Mouse (Mus musculus): Measurements from ENCODE around the gene Spata16. TPM values are rescaled to one million over a fixed set of nuclear protein-coding genes. Genes with fewer than 3 reads are reported as not detected.
A peak's percentile ranks its signal among the peaks of the same experiment; 100 is the strongest.
"Not testable (repeated sequence)": the region's sequence is repeated elsewhere in the genome, so short reads cannot be mapped to it uniquely, and the experiment has no call there.

Gene Spata16
- total RNA-seq (2021): not detected
- long read RNA-seq: 0 reads

DNA sequence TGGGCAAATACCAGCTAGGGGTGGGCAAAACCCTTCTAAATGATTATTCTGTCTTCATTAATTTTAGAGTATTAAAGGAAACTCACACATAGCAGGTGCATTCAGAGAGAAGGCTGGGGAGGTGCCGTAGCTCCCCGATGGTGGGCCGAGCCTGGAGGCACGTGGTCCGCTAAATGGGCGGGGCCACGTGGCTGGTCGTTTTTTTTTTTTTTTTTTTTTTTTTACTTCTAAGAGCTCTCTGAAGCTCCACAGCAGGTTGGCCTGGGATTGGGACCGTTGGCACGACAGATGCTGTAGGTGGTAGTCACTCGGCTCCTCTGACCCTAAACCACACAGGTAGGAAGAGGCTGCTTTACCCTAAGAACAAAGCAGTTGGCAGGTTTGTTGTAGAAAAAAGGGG lies at the start of gene Spata16:
TSS of gene Spata16 (plus strand) at position 219 of the 400 bp plus-strand sequence.
- no peak for DNase-seq (ENCODE audit: low spot score in 2 of 2)

DNA sequence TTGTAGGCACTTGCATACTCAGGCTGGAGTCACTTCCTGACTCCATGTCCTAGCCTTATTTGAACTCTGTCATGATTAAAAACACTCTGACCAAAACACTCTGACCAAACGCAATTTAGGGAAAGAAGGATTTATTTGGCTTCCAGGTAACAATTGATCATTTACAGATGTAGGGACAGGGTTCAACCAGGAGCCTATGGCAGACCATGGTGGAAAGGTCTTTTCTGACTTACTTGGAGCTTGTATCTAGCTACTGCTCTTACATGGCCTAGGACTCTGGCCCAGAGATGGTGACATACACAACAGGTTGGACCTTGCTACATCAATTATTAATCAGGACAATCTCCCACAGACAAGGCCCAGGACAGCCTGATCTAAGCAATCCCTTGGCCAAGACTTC lies 32.6 kb upstream of the Spata16 start:
- DNase-seq (ENCODE audit: low spot score in 2 of 2): no peak

DNA sequence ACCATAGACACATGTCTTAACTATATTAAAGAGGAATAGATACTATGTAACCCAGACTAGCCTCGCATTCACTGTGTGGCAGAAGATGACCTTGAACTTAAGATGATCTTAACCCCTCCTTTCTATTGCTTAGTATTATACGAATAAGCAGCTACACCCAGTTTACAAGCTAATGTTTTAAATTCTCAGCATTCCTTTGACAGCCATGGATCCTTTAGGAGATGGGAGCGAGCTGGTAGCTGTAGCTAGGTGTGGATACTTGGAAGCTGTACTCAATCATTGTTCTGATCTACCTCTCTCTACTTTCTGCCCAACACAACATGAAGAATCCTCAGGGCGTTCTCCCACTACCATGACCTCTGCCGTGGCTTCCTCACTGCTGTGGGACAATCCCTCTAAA lies 28.9 kb upstream of the Spata16 start:
- no peak for DNase-seq (ENCODE audit: low spot score in 2 of 2)

DNA sequence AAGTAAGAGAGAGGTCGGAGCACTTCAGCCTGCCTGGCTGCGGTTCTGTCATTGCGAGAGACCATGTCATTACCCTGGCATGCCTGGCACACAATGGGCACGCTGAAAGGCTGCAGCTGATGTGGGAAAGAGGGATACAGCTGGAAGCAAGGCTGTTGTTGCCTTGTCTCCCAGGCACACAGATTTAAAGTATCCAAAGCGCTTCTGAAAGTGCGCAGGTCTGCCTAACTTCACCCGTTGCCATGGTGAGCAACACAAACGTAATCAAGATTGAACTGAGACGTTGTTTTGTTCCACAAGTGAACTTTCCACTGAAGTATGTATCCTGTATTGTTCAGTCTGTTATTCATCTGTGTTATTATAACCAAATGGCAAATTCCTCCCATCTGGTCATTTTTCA lies 1.8 kb downstream of the Spata16 start:
- DNase-seq (ENCODE audit: low spot score in 2 of 2): peak; percentile 23 to 52

DNA sequence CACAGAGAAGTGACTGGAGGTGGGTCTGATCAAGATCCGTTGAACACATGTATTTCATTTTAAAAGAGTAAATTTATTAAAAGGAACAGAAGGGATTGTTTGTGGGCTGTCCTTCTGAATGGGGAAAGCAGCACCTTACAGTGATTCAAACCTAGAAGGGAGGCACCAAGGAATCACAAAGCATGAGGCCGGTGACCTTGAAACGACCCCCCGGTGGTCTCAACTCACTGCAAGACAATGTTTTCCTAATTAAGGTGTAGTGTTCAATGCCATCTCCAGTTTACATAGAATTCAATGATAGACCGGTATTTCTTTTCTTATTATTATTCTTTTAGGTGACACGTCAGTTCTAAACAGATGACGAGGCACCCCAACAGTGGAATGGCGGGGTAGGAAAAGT lies 2.4 kb downstream of the Spata16 start:
- DNase-seq (ENCODE audit: low spot score in 2 of 2): peak in 1 of 2 experiments; percentile 11

DNA sequence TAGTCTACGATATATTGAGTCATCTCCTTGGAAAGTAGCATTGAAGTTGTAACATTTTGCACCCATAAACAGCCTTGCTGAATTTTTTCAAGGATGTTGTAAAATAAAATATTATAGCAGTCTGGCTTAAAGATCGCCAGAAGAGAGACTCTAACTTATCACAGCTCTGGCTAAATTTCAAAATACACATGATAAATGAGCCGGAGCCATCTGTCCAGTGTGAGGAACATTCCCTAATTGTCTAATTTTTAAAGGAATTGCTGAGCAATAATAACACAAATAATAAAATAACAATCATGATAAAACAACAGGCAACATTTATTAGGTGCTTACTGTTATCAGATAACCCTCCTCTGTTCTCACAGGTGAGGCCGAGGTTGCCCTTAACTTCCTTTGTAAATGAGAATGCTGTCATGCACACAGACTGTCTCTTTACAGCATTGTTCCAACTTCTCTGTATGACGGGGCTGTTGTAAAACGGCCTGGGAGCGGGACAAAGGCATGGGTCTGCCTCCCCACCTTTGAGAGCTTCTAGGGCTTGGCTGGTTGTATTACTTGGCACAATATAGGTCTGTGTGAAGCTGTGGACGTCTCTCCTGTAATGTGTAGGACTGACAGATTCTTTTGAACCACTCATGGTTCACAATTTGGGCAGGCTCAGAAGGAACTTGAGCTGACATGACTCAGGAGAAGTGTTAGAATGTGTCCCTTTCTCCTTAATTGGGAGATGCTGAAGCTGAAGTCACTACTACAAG lies 3.1 kb downstream of the Spata16 start:
- peak; percentile 17 to 50 for DNase-seq (ENCODE audit: low spot score in 2 of 2)

DNA sequence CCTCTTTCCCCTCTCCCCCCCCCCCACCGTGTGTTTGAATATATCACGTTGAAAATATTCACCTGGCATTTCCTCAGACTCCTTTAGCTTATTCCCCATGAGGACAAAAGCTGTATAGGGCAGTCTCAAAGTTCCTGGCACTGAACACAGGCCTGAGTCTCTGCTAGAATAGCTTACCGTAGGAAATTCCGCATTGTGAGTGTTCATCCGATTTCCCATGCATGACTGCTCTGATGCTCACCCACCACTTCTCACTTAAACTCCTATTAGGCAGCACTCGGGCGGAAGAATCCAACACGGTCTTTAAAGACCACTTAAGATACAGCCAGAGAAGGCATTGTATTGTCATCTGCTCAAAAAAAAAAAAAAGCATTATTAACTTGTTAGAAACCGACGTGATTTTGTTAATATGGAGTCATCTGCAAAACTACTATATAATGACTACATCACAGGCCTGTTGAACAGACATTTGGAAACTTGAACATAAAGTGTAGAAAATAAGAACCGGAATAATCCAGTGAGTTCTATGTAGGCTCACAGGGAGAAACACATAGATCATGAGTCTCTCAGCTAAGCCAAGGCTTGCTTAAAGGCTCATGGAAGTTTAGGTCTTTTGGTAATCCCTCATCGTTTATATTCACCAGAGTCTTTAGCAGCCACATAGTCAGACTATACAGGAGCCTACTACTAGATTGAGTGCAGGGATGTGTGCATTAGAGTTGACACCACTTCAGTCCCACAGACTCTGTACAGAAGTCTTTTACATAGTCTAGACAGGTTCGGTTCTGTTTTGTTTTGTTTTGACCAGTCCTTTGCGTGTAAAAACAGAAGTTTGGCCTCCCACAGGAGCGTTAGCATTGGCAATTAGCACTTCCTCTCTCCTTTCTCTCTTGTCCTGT lies 4.2 kb downstream of the Spata16 start:
- DNase-seq (ENCODE audit: low spot score in 2 of 2): no peak

DNA sequence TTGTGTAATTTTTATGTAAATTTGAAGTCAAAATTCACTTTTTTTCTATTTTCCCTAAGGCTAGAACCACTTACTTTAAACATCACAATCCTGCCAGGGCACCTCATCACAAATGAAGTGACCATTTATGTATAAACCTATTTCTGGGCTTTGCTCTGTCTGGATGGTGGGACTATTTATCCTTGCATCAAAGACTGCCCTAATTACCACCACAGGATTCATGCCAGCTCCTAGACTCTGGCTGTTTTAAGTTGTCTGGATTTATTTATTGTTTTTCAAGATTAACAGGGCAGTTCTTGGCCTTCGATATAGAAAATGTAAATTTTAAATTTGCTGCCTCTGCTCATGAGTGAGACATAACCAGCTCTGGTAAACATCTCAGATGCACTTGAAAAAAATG lies 6.7 kb downstream of the Spata16 start:
- no peak for DNase-seq (ENCODE audit: low spot score in 2 of 2)

DNA sequence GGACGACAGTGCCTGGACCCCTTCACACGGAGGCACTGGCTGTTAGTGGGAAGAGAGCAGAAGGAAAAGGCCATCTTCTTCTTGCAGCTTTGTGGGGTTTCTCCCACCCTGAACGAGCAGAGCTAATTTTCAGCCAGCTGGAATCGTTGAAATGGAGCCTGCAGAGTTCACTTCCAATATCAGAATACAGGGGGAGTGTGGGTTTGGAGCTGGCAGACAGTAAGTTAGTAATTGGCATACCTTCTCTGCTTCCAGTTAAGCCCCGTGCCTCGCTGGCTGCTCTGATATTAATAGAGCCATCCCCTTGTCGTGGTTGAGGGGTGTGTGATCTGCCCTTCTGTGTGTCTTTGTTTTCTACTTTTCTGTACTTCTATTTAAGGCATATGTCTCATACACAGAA lies 9.4 kb downstream of the Spata16 start:
- peak; percentile 16 to 65 for DNase-seq (ENCODE audit: low spot score in 2 of 2)

DNA sequence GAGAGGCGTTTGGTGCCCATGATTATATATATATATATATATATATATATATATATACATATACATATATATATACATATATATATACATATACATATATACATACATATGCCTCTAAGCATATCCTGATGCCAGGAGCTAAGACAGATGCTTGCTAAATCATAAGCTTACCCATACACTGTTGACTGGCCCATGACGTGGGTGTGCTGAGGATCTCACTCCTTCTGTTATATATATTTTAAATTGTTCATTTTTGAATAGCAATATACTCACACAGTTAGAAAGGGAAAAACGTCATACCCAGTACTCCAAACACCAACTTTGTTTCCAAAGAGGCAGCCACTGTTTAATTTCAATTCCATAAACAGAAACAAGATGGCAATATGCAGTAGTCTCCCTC lies 48.4 kb downstream of the Spata16 start:
- no peak for DNase-seq (ENCODE audit: low spot score in 2 of 2)

DNA sequence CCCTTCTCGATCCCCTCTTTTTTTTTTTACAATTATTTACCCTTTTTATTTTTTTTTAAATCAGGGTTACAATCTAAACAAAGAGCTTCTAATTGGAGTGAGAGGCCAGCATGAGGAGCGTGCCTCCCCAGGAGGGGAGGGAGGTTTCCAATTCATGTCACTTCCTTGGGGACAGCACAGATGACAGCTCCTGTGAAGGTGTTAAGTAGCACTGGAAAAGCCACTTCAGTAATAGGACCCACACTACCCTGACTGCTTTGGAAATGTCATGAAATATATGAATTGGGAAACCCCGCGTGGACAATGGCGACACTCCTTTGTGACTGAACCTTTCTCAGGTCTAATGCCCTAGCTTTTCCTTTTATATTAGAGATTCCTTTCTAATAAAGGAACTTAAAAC lies 72.1 kb downstream of the Spata16 start:
- DNase-seq (ENCODE audit: low spot score in 2 of 2): not testable (repeated sequence)

DNA sequence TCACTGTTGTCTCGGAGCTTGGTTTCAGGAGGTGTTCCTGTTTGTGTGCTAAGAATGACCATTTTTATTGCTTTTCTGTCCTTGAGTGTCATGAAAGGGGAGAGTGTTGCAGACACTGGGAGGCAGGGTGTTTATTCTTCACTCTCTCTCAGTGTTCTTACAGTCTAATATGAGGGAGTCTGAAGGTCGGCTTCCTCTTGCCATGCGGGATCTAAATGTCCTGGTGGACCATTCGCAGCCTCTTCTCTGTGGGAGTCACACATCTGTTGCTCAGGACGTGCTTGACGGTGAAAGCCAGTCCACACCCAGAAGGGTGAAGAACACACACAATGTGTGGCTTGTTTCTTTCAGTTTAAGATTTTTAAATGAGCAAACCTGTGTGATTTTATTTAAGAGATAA lies 90.1 kb downstream of the Spata16 start:
- DNase-seq (ENCODE audit: low spot score in 2 of 2): no peak

DNA sequence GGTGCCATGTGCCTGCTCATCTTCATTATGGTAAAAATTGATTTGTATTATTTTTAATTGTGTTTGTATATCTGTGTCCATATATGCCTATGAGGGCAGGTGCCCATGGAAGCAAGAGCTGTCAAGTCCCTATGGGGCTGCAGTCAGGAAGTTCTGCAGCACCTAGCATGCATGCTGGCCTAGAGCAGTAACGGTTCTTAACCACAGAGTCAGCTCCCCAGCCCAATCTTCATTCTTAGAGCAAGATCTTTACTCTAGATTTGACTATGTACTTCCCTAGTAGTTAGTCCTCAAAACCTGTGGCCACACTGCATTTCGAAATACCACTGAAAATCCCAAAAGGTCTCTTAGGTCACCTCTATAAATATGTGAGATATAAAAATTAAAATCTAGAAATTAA lies 113.1 kb downstream of the Spata16 start:
- no peak for DNase-seq (ENCODE audit: low spot score in 2 of 2)

DNA sequence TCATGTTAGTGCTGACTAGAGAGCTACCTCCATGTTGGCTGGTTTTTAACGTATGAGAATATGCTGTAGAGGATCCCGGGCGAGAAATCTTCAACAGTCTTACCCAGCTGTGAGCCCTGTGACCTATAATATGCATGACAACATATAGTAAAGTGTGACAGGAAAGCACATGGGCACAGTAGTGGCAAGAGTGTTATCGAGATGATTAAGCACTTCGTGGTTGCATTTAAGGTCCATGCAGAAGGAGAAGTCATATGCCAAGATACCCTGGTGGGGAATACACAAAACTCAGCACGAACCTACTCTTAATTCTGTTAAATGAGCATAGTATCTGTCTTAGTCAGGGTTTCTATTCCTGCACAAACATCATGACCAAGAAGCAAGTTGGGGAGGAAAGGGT lies 115.0 kb downstream of the Spata16 start:
- no peak for DNase-seq (ENCODE audit: low spot score in 2 of 2)

DNA sequence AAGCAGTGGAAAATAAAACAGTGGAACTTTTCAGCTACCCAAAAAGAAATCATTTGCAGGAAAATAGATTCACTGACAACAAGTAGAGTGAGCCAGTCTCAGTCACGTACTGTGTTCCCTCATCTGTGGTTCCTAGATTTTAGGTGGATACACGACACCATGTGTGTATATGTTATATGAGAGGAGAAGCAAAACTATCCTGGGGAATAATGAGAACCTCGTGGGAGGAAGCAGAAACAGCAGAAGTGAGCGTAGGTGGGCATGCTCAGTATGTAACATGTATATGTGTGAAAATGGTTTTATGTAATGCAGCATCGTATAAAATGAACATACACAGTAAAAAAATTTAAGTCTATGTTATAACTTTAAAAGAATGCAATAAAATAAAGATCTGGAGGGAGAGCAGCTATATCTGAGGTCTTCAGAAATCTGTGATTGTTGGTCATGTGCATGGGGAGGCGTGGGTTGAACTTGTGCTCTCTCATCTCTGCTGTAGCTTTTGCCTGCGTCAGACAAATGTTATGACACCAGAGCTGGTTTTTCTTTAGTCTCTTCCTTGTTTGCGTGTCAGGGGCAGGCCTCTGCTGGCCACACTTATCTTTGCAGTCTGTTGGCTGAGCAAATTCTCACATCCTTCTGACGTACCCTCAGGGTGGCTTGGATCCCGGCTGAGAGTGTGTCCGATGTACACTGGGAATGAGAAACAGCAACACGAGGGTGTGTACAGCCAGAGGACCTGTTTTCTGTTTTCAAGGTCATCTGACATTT lies 156.1 kb downstream of the Spata16 start:
- no peak for DNase-seq (ENCODE audit: low spot score in 2 of 2)

DNA sequence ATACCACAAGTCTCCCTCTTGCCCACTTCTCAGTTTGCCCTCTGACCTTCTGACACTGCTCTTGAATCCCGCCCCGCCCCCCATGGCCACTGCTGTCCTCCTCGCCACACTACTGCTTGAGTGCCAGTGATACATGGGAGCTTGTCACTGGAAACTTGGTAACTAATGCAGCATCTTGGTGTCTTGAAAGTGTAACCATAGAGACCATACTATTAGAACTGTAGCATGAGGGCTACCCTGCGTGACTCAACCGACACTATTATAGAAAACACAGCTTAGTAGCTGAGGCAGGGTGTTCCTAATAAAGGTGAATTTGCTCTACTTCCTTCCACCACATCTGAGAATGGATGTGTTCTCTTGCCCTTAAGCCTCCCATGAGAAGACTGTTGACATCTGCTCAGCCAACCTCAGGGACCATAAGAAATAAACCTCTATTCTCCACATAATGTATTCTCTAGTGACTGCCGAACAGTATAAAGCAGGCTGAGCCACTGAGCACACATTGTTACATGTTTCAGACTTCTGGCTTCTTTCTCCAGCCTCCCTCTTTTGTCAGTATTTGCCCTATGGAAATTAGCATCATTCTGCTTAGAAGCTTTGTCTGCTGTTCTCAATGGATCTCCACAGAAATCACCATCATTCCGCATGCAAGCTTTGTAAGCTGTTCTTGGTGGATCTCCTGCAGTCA lies 158.6 kb downstream of the Spata16 start:
- DNase-seq (ENCODE audit: low spot score in 2 of 2): no peak

DNA sequence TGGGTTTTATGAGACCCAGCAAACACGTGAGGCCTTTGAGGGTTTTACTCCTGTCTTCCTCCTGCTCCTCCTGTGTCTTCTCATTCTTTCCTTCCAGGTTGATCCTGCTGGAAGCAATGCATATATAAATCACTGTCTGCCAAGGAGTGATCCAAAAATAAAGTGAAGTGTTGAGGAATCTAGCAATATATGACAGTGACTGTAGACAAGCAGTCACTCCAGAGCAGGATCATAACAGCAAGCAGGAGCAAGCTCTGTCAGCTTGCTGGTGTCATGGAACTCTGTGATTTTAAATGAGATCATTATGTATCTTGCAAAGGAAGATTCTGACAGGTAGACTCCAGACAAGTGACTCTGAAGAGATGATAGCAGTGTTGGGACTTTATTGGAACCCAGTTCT lies 159.5 kb downstream of the Spata16 start:
- no peak for DNase-seq (ENCODE audit: low spot score in 2 of 2)

DNA sequence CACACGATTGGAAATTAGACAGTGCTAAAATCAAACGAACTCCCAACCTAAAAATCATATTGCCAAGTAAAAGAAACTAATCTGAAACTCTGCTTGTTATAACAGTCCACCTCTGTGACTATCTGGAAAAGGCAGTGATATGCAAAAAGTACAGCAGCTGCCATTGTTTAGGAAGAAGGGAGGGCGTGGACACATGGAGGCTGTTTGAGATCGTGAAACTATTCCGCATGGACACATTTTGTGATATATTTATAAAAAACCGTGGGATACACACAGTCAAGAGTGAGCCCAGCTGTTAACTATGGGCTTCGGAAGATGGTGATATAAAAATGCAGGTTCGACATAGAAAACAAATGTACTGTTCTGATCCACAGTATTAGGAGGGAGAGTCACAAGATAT lies 176.9 kb downstream of the Spata16 start:
- DNase-seq (ENCODE audit: low spot score in 2 of 2): peak in 1 of 2 experiments; percentile 16

DNA sequence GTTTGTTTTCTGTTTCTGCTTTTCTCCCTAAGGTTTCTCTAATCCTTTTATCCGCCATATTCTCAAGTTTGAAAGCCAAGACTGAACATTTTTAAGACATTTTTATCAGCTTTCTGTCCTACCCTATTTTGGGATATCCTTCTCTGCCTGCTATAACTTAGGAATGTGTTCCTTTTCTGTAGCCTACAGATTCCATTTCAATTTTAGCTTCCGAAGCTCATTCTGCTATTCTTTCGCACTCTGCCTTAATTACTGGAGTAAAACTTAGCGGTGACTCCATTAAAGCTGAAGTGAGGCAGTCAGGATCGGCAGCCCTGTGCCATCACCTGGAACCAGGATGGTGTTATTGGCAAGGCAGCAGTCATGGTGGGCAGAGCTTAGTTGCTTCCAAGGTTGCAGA lies 178.3 kb downstream of the Spata16 start:
- DNase-seq (ENCODE audit: low spot score in 2 of 2): no peak

DNA sequence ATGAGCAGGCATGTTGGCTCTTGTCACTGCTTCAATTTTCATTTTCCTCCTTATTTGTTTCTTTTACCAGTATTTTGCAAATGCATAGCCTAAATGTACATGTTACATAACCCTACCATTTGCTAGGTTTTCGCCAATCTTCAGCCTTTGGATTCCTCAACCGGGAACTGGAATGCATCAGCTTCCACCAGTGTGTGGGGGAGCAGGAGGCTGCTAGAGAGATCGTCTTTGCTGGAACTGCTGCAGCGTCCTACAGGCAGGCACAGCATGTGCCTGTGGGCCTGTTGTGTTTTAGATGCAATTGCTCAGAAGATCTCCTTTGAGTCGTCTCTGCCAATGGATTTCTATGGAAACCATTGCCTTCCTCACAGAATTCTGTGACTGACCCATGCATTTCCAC lies 182.0 kb downstream of the Spata16 start:
- peak in 1 of 2 experiments; percentile 46 for DNase-seq (ENCODE audit: low spot score in 2 of 2)

All from layer of hippocampus, adult 18-20 months (tissue).